Mouse (Mus musculus): Measurements from ENCODE around the gene Tmem238. TPM values are rescaled to one million over a fixed set of nuclear protein-coding genes. Genes with fewer than 3 reads are reported as not detected.

The Tmem238 gene
- polyA plus RNA-seq, 1 experiment from 2014 or later, result 14.6 TPM

GRCm38 (mm10) chr7:4742482-4742819 lies 47.0 kb downstream of the Tmem238 start:
- ATAC-seq (ENCODE audit: low read depth) (no peak), DNase-seq (no peak)
- peak overlapping the region; percentile 89 for H3K4me3 ChIP-seq (replicated peaks)
- H3K9me3 ChIP-seq (replicated peaks), result no peaks in the 10 kb centered on the region
- peak overlapping the region; percentile 99 for H3K27ac ChIP-seq
- H3K9ac ChIP-seq, result peak overlapping the region; percentile 95
- no peaks in the 10 kb centered on the region for H3K27me3 ChIP-seq
- H3K4me2 ChIP-seq, result peak overlapping the region; percentile 96
- H3K36me3 ChIP-seq, result peaks cover 49% of the 10 kb centered on the region
- H3K4me1 ChIP-seq (replicated peaks), result peaks cover 82% of the 10 kb centered on the region
- WGBS (ENCODE audit: insufficient replicate concordance), result 47% methylated on average over 6 of the region's 6 CpGs

GRCm38 (mm10) chr7:4741672-4742481 lies 47.6 kb downstream of the Tmem238 start:
- peaks cover 45% of the 10 kb centered on the region for H3K36me3 ChIP-seq
- peak; percentile 42 for ATAC-seq (ENCODE audit: low read depth)
- peaks cover 76% of the 10 kb centered on the region for H3K4me1 ChIP-seq (replicated peaks)

GRCm38 (mm10) chr7:4741151-4741550 lies 48.3 kb downstream of the Tmem238 start:
- Histone ChIP-seq H3K36me3 (peaks cover 38% of the 10 kb centered on the region), H3K4me1 (replicated peaks) (peaks cover 69% of the 10 kb centered on the region), H3K4me2 (peak overlapping the region; percentile 96), H3K9me3 (replicated peaks) (no peaks in the 10 kb centered on the region), H3K4me3 (replicated peaks) (peak overlapping the region; percentile 89), H3K27ac (peak overlapping the region; percentile 99), H3K9ac (peak overlapping the region; percentile 95), H3K27me3 (no peaks in the 10 kb centered on the region)
- peak; percentile 75 for DNase-seq
- 1% methylated on average over 4 of the region's 4 CpGs for WGBS (ENCODE audit: insufficient replicate concordance)
- peak; percentile 50 for ATAC-seq (ENCODE audit: low read depth)

More at GRCm38 (mm10) chr7:4741672-4742481, 47.6 kb downstream of the Tmem238 start:
- Histone ChIP-seq H3K27ac (peak overlapping the region; percentile 99), H3K9me3 (replicated peaks) (no peaks in the 10 kb centered on the region), H3K27me3 (no peaks in the 10 kb centered on the region), H3K4me3 (replicated peaks) (peak overlapping the region; percentile 89), H3K9ac (peak overlapping the region; percentile 95), H3K4me2 (peak overlapping the region; percentile 96)
- DNase-seq, result peak; percentile 63
- WGBS (ENCODE audit: insufficient replicate concordance), result 57% methylated on average over 21 of the region's 21 CpGs

DNA sequence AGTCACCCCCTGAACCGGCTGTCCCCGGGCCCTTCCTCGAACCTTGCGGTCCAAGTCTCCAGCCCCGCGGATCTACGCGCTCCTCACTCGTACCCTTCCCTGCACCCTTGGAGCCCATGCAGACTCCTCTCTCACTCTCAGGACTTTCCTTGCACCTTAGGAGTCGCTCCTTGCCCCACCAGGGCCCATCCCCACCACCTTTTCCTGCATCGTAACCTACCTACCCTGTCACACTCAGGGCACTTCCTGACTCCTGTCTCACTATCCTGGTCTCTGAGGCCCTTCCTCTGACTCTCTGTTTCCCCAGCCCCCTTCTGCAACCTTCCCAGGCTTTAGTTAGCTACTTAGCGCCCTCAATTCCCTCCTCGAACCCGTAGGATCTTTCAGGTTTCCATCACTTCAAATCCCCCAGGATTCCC lies 49.1 kb downstream of the Tmem238 start:
- peak overlapping the region; percentile 89 for H3K4me3 ChIP-seq (replicated peaks)
- ATAC-seq (ENCODE audit: low read depth) (peak; percentile 12), DNase-seq (no peak)
- 0% methylated on average over 14 of the region's 14 CpGs for WGBS (ENCODE audit: insufficient replicate concordance)
- H3K36me3 ChIP-seq, result peaks cover 30% of the 10 kb centered on the region
- peaks cover 63% of the 10 kb centered on the region for H3K4me1 ChIP-seq (replicated peaks)
- no peaks in the 10 kb centered on the region for H3K9me3 ChIP-seq (replicated peaks)
- H3K27me3 ChIP-seq, result no peaks in the 10 kb centered on the region
- H3K27ac ChIP-seq, result peak overlapping the region; percentile 99
- H3K4me2 ChIP-seq, result peak overlapping the region; percentile 96
- peak overlapping the region; percentile 95 for H3K9ac ChIP-seq

DNA sequence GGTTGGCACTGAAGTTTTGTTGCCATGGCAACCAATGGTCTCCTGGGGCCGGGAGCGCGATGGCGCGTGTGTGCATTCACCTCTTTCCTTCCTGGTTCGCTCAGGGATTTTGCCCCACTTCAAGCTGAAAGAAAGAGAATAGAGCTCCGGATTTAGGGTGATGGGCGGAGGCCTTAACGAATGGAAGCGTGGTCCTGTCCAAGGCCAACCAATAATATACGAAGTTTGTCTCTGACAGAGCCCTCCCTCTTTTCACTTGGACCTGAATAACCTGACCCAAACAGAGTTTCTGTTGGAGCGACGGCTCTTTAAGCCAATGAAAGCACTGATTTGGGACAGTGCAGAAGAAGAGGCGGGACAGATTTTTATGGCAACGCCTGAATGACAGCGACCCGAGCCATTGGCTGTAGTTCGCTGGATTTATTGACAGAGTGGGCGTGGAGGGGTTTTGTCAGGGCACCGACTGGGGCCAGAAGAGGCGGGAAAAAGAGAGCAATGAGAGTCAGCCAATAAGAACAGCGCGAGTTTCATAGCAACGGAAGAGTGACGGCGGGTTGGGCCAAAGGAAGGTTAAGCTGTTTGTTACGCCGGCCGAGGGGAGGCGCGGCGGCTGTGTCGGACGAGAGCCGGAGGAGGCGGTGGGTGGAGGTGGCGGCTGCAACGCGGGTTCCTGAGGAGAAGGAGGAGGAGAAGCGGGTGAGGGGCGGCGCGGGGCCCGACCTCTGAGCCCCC lies 49.7 kb downstream of the Tmem238 start, which contains the start of gene Kmt5c:
Kmt5c (plus strand) TSS at position 572 of the 732 bp plus-strand sequence.
- peaks cover 25% of the 10 kb centered on the region for H3K36me3 ChIP-seq
- ATAC-seq (ENCODE audit: low read depth) (peak; percentile 86), DNase-seq (peak; percentile 96)
- under 1% methylated on average over 41 of the region's 44 CpGs for WGBS (ENCODE audit: insufficient replicate concordance)
- H3K9me3 ChIP-seq (replicated peaks), result no peaks in the 10 kb centered on the region
- H3K27me3 ChIP-seq, result no peaks in the 10 kb centered on the region
- peaks cover 57% of the 10 kb centered on the region for H3K4me1 ChIP-seq (replicated peaks)
- H3K4me2 ChIP-seq, result peak within 1 kb of the TSS; percentile 96
- H3K9ac ChIP-seq, result peak within 1 kb of the TSS; percentile 95
- peak within 1 kb of the TSS; percentile 89 for H3K4me3 ChIP-seq (replicated peaks)
- H3K27ac ChIP-seq, result peak within 1 kb of the TSS; percentile 99

- 47% methylated on average over 10 of the region's 10 CpGs for WGBS (ENCODE audit: insufficient replicate concordance)
- no peaks in the 10 kb centered on the region for H3K27me3 ChIP-seq
- H3K4me2 ChIP-seq, result peak overlapping the region; percentile 96
- peak overlapping the region; percentile 56 for H3K9ac ChIP-seq
- ATAC-seq (ENCODE audit: low read depth), result no peak
- peak overlapping the region; percentile 51 for H3K27ac ChIP-seq
- peaks cover 51% of the 10 kb centered on the region for H3K4me1 ChIP-seq (replicated peaks)
- peak overlapping the region; percentile 89 for H3K4me3 ChIP-seq (replicated peaks)
- DNase-seq, result no peak
- no peaks in the 10 kb centered on the region for H3K9me3 ChIP-seq (replicated peaks)
- H3K36me3 ChIP-seq, result peaks cover 19% of the 10 kb centered on the region
Measured at GRCm38 (mm10) chr7:4739041-4739543, 50.4 kb downstream of the Tmem238 start.

Other genes starting within 250 kb of the Tmem238 start
- gene Syt5, start 242.1 kb downstream of the Tmem238 start, polyA plus RNA-seq (2015; fragmentation: Nextera tagmentation; extraction: Ambion mirVana), result 0.39 and 0.46 TPM in 2 replicates
- gene Ptprh, start 185.6 kb downstream of the Tmem238 start, polyA plus RNA-seq (2015; fragmentation: Nextera tagmentation; extraction: Ambion mirVana), result not detected in 2 replicates
- gene Tmem86b, start 158.2 kb downstream of the Tmem238 start, polyA plus RNA-seq (2015; fragmentation: Nextera tagmentation; extraction: Ambion mirVana), result 22.6 and 25.1 TPM in 2 replicates
- gene Ppp6r1, start 130.6 kb downstream of the Tmem238 start, polyA plus RNA-seq (2015; fragmentation: Nextera tagmentation; extraction: Ambion mirVana), result 5.7 and 7.1 TPM in 2 replicates
- 77.8 and 83.4 TPM in 2 replicates for gene Hspbp1, start 104.6 kb downstream of the Tmem238 start, polyA plus RNA-seq (2015; fragmentation: Nextera tagmentation; extraction: Ambion mirVana)
- 0.08 and 0.10 TPM in 2 replicates for gene Brsk1, start 99.1 kb downstream of the Tmem238 start, polyA plus RNA-seq (2015; fragmentation: Nextera tagmentation; extraction: Ambion mirVana)
- 0.09 and 0.15 TPM in 2 replicates for gene Tmem150b, start 64.4 kb downstream of the Tmem238 start, polyA plus RNA-seq (2015; fragmentation: Nextera tagmentation; extraction: Ambion mirVana)
- 61.6 and 63.9 TPM in 2 replicates for gene Kmt5c, start 49.5 kb downstream of the Tmem238 start, polyA plus RNA-seq (2015; fragmentation: Nextera tagmentation; extraction: Ambion mirVana)
- gene Cox6b2, start 36.6 kb downstream of the Tmem238 start, polyA plus RNA-seq (2015; fragmentation: Nextera tagmentation; extraction: Ambion mirVana), result 98.6 and 105 TPM in 2 replicates
- gene Fam71e2, start 18.4 kb downstream of the Tmem238 start, polyA plus RNA-seq (2015; fragmentation: Nextera tagmentation; extraction: Ambion mirVana), result not detected in 2 replicates
- gene Il11, start 6.8 kb downstream of the Tmem238 start, polyA plus RNA-seq (2015; fragmentation: Nextera tagmentation; extraction: Ambion mirVana), result 0.05 TPM in 1 of 2 replicates, not detected in the other
- 0.44 TPM in 1 of 2 replicates, not detected in the other for gene Tmem190, start 6.7 kb downstream of the Tmem238 start, polyA plus RNA-seq (2015; fragmentation: Nextera tagmentation; extraction: Ambion mirVana)
- 242 and 279 TPM in 2 replicates for gene Rpl28, start 3.2 kb upstream of the Tmem238 start, polyA plus RNA-seq (2015; fragmentation: Nextera tagmentation; extraction: Ambion mirVana)
- gene Ube2s, start 22.9 kb upstream of the Tmem238 start, polyA plus RNA-seq (2015; fragmentation: Nextera tagmentation; extraction: Ambion mirVana), result 282 and 292 TPM in 2 replicates
- gene Shisa7, start 55.0 kb upstream of the Tmem238 start, polyA plus RNA-seq (2015; fragmentation: Nextera tagmentation; extraction: Ambion mirVana), result not detected in 2 replicates
- gene Isoc2b, start 80.6 kb upstream of the Tmem238 start, polyA plus RNA-seq (2015; fragmentation: Nextera tagmentation; extraction: Ambion mirVana), result 3.1 and 3.8 TPM in 2 replicates
- gene Isoc2a, start 87.5 kb upstream of the Tmem238 start, polyA plus RNA-seq (2015; fragmentation: Nextera tagmentation; extraction: Ambion mirVana), result 0.45 and 0.52 TPM in 2 replicates
- 0.07 TPM in 1 of 2 replicates, not detected in the other for gene Gm36210, start 116.9 kb upstream of the Tmem238 start, polyA plus RNA-seq (2015; fragmentation: Nextera tagmentation; extraction: Ambion mirVana)
- gene Zfp628, start 125.6 kb upstream of the Tmem238 start, polyA plus RNA-seq (2015; fragmentation: Nextera tagmentation; extraction: Ambion mirVana), result 1.4 and 1.6 TPM in 2 replicates
- gene Nat14, start 132.4 kb upstream of the Tmem238 start, polyA plus RNA-seq (2015; fragmentation: Nextera tagmentation; extraction: Ambion mirVana), result 0.57 and 0.67 TPM in 2 replicates
- 0.03 and 0.09 TPM in 2 replicates for gene Ssc5d, start 136.1 kb upstream of the Tmem238 start, polyA plus RNA-seq (2015; fragmentation: Nextera tagmentation; extraction: Ambion mirVana)
- not detected in 2 replicates for gene Sbk2, start 174.8 kb upstream of the Tmem238 start, polyA plus RNA-seq (2015; fragmentation: Nextera tagmentation; extraction: Ambion mirVana)
- not detected in 2 replicates for gene Sbk3, start 181.5 kb upstream of the Tmem238 start, polyA plus RNA-seq (2015; fragmentation: Nextera tagmentation; extraction: Ambion mirVana)
- gene Zfp579, start 206.5 kb upstream of the Tmem238 start, polyA plus RNA-seq (2015; fragmentation: Nextera tagmentation; extraction: Ambion mirVana), result 4.0 TPM in 2 replicates
- gene Zfp524, start 224.8 kb upstream of the Tmem238 start, polyA plus RNA-seq (2015; fragmentation: Nextera tagmentation; extraction: Ambion mirVana), result 9.8 and 10.0 TPM in 2 replicates
- 15.8 and 18.7 TPM in 2 replicates for gene Fiz1, start 225.0 kb upstream of the Tmem238 start, polyA plus RNA-seq (2015; fragmentation: Nextera tagmentation; extraction: Ambion mirVana)
- 1.1 and 1.5 TPM in 2 replicates for gene Gm44973, start 225.8 kb upstream of the Tmem238 start, polyA plus RNA-seq (2015; fragmentation: Nextera tagmentation; extraction: Ambion mirVana)
- gene Zfp865, start 230.7 kb upstream of the Tmem238 start, polyA plus RNA-seq (2015; fragmentation: Nextera tagmentation; extraction: Ambion mirVana), result 1.4 TPM in 2 replicates
- 0.84 and 1.4 TPM in 2 replicates for gene Ccdc106, start 230.9 kb upstream of the Tmem238 start, polyA plus RNA-seq (2015; fragmentation: Nextera tagmentation; extraction: Ambion mirVana)
- gene 4632433K11Rik, start 244.5 kb upstream of the Tmem238 start, polyA plus RNA-seq (2015; fragmentation: Nextera tagmentation; extraction: Ambion mirVana), result 0.09 TPM in 1 of 2 replicates, not detected in the other
- 0.93 and 1.4 TPM in 2 replicates for gene Zfp784, start 248.8 kb upstream of the Tmem238 start, polyA plus RNA-seq (2015; fragmentation: Nextera tagmentation; extraction: Ambion mirVana)